Mouse (Mus musculus) c-Kit-positive CD71-positive TER-119-positive erythroid progenitor cells, embryonic 14.5 days (primary cell): ENCODE results near the gene Rap1gap.
A peak's percentile ranks its signal among the peaks of the same experiment; 100 is the strongest.

ENCODE experiments used
- DNase-seq: peaks from one replicate; pipeline ENCODE4 v3.0.0-alpha.2; 2013; ENCODE audit warnings: low spot score

Rap1gap gene

GRCm38 (mm10) chr4:137692107-137692902 lies 27.8 kb downstream of the Rap1gap start:
- DNase-seq = no peak

GRCm38 (mm10) chr4:137695300-137695699 lies 30.8 kb downstream of the Rap1gap start:
- DNase-seq = no peak

- DNase-seq = no peak
Observed at GRCm38 (mm10) chr4:137695900-137696299, 31.4 kb downstream of the Rap1gap start.

- no peak for DNase-seq
Observed at GRCm38 (mm10) chr4:137697156-137697885, 32.8 kb downstream of the Rap1gap start.

- DNase-seq = no peak
Observed at GRCm38 (mm10) chr4:137698076-137698985, 33.8 kb downstream of the Rap1gap start.

- DNase-seq = no peak
Observed at GRCm38 (mm10) chr4:137699264-137700211, 35.0 kb downstream of the Rap1gap start.

- DNase-seq = no peak
Observed at GRCm38 (mm10) chr4:137700960-137701359, 36.4 kb downstream of the Rap1gap start.

- no peak for DNase-seq
Observed at GRCm38 (mm10) chr4:137703077-137703476, 38.6 kb downstream of the Rap1gap start.

- no peak for DNase-seq
Observed at GRCm38 (mm10) chr4:137704561-137704960, 40.0 kb downstream of the Rap1gap start.

- no peak for DNase-seq
Observed at GRCm38 (mm10) chr4:137705379-137705778, 40.9 kb downstream of the Rap1gap start.

GRCm38 (mm10) chr4:137706510-137706909 lies 42.0 kb downstream of the Rap1gap start:
- DNase-seq = no peak

- peak; percentile 55 for DNase-seq
Observed at GRCm38 (mm10) chr4:137707216-137707990, 42.9 kb downstream of the Rap1gap start.

- no peak for DNase-seq
Observed at GRCm38 (mm10) chr4:137712963-137713362, 48.4 kb downstream of the Rap1gap start.

GRCm38 (mm10) chr4:137714020-137714624 lies 49.6 kb downstream of the Rap1gap start:
- no peak for DNase-seq

- DNase-seq = no peak
Observed at GRCm38 (mm10) chr4:137717005-137717404, 52.5 kb downstream of the Rap1gap start.

GRCm38 (mm10) chr4:137717671-137718070 lies 53.1 kb downstream of the Rap1gap start:
- DNase-seq = no peak

- no peak for DNase-seq
Observed at GRCm38 (mm10) chr4:137719378-137720077, 55.0 kb downstream of the Rap1gap start.

GRCm38 (mm10) chr4:137721563-137721962 lies 57.0 kb downstream of the Rap1gap start:
- no peak for DNase-seq

- no peak for DNase-seq
Observed at GRCm38 (mm10) chr4:137722230-137722629, 57.7 kb downstream of the Rap1gap start.
